Mouse (Mus musculus): ENCODE data around the gene Tmem223. TPM values are rescaled to one million over a fixed set of nuclear protein-coding genes. Genes with fewer than 3 reads are reported as not detected.
"Not testable (repeated sequence)": the region's sequence is repeated elsewhere in the genome, so short reads cannot be mapped to it uniquely, and the experiment has no call there.

The Tmem223 gene
- polyA plus RNA-seq, 1 experiment from 2014 or later, result 199 TPM

- 36% methylated on average over 3 of the region's 3 CpGs for WGBS
- H3K4me3 ChIP-seq, result not testable (repeated sequence)
These were observed 42.3 kb upstream of the Tmem223 start for GRCm38 (mm10) chr19:8728335-8729099.

GRCm38 (mm10) chr19:8734334-8734733, 36.5 kb upstream of the Tmem223 start:
- WGBS, result 75% methylated on average over 3 of the region's 3 CpGs
- Histone ChIP-seq H3K36me3 (peaks cover 16% of the 10 kb centered on the region; the same call in 1 of the 2 replicates), H3K9me3 (no peaks in the 10 kb centered on the region), H3K4me1 (no peaks in the 10 kb centered on the region), H3K27me3 (replicated peaks) (no peaks in the 10 kb centered on the region), H3K27ac (no peak overlapping the region), H3K4me3 (no peak overlapping the region), H3K9ac (no peak overlapping the region), H3K4me2 (replicated peaks) (no peak overlapping the region)
- no peak for ATAC-seq (ENCODE audit: low FRiP score, low read depth)

More at GRCm38 (mm10) chr19:8728335-8729099, 42.3 kb upstream of the Tmem223 start:
- H3K4me2 ChIP-seq (replicated peaks); H3K27me3 ChIP-seq (replicated peaks); H3K9me3 ChIP-seq; H3K9ac ChIP-seq; ATAC-seq (ENCODE audit: low FRiP score, low read depth); H3K27ac ChIP-seq: not testable (repeated sequence)
- Histone ChIP-seq H3K36me3 (peaks cover 23% of the 10 kb centered on the region), H3K4me1 (peaks cover 17% of the 10 kb centered on the region)

- H3K9me3 ChIP-seq, result no peaks in the 10 kb centered on the region
- no peaks in the 10 kb centered on the region for H3K27me3 ChIP-seq (replicated peaks)
- H3K4me2 ChIP-seq (replicated peaks), result peak within 1 kb of the TSS; percentile 98
- H3K27ac ChIP-seq, result no peak within 1 kb of the TSS
- peak within 1 kb of the TSS; percentile 62 for H3K4me3 ChIP-seq
- H3K9ac ChIP-seq, result peak within 1 kb of the TSS; percentile 61
- ATAC-seq (ENCODE audit: low FRiP score, low read depth), result peak; percentile 95
- peaks cover 4% of the 10 kb centered on the region for H3K4me1 ChIP-seq
- peaks cover 28% of the 10 kb centered on the region for H3K36me3 ChIP-seq
- WGBS, result under 1% methylated on average over 32 of the region's 32 CpGs
These were observed 35.2 kb upstream of the Tmem223 start, which contains the start of gene Wdr74 for GRCm38 (mm10) chr19:8735389-8736159. TSS of gene Wdr74 (plus strand) at chr19:8735827.

- Histone ChIP-seq H3K4me1 (peaks cover 9% of the 10 kb centered on the region), H3K4me2 (replicated peaks) (peak overlapping the region; percentile 98), H3K36me3 (peaks cover 30% of the 10 kb centered on the region), H3K27me3 (replicated peaks) (no peaks in the 10 kb centered on the region), H3K9ac (peak overlapping the region; percentile 61), H3K9me3 (no peaks in the 10 kb centered on the region), H3K27ac (no peak overlapping the region), H3K4me3 (peak overlapping the region; percentile 62)
- peak; percentile 38 for ATAC-seq (ENCODE audit: low FRiP score, low read depth)
- WGBS, result 4% methylated on average over 11 of the region's 11 CpGs
These were observed 34.7 kb upstream of the Tmem223 start for GRCm38 (mm10) chr19:8736160-8736467.

- whole genome bisulfite sequencing, result 92% methylated on average over 7 of the region's 7 CpGs
- no peaks in the 10 kb centered on the region for H3K9me3 ChIP-seq
- H3K9ac ChIP-seq, result no peak overlapping the region
These were observed 31.9 kb upstream of the Tmem223 start for GRCm38 (mm10) chr19:8738911-8739310.

GRCm38 (mm10) chr19:8739646-8740045, 31.1 kb upstream of the Tmem223 start:
- Histone ChIP-seq H3K36me3 (peaks cover 43% of the 10 kb centered on the region), H3K9ac (no peak overlapping the region)
- ATAC-seq (ENCODE audit: low FRiP score, low read depth), result no peak

More at GRCm38 (mm10) chr19:8738911-8739310, 31.9 kb upstream of the Tmem223 start:
- Histone ChIP-seq H3K4me1 (peaks cover 19% of the 10 kb centered on the region), H3K27ac (no peak overlapping the region), H3K27me3 (replicated peaks) (no peaks in the 10 kb centered on the region), H3K4me3 (no peak overlapping the region), H3K4me2 (replicated peaks) (no peak overlapping the region), H3K36me3 (peaks cover 39% of the 10 kb centered on the region)
- ATAC-seq (ENCODE audit: low FRiP score, low read depth), result no peak

GRCm38 (mm10) chr19:8740603-8741002, 30.2 kb upstream of the Tmem223 start, which contains the start of gene 1700092M07Rik:
TSS of gene 1700092M07Rik (plus strand) at chr19:8740718.
- Histone ChIP-seq H3K4me1 (peaks cover 19% of the 10 kb centered on the region), H3K9me3 (no peaks in the 10 kb centered on the region), H3K9ac (peak within 1 kb of the TSS; percentile 83), H3K36me3 (peaks cover 49% of the 10 kb centered on the region), H3K27ac (peak within 1 kb of the TSS; percentile 69; the same call in 1 of the 2 replicates), H3K4me3 (peak within 1 kb of the TSS; percentile 76), H3K4me2 (replicated peaks) (peak within 1 kb of the TSS; percentile 89), H3K27me3 (replicated peaks) (no peaks in the 10 kb centered on the region)
- WGBS, result 69% methylated on average over 14 of the region's 14 CpGs
- peak; percentile 37 for ATAC-seq (ENCODE audit: low FRiP score, low read depth)

More at GRCm38 (mm10) chr19:8739646-8740045, 31.1 kb upstream of the Tmem223 start:
- Histone ChIP-seq H3K4me2 (replicated peaks) (no peak overlapping the region), H3K9me3 (no peaks in the 10 kb centered on the region), H3K4me3 (no peak overlapping the region), H3K27ac (no peak overlapping the region), H3K27me3 (replicated peaks) (no peaks in the 10 kb centered on the region), H3K4me1 (peaks cover 19% of the 10 kb centered on the region)
- 95% methylated on average over 6 of the region's 6 CpGs for WGBS

GRCm38 (mm10) chr19:8741243-8741869, 29.4 kb upstream of the Tmem223 start, which contains the start of gene Stx5a:
TSS of gene Stx5a (plus strand) at chr19:8741413.
- peaks cover 19% of the 10 kb centered on the region for H3K4me1 ChIP-seq
- H3K4me2 ChIP-seq (replicated peaks), result peak within 1 kb of the TSS; percentile 89
- peaks cover 57% of the 10 kb centered on the region for H3K36me3 ChIP-seq
- H3K9ac ChIP-seq, result peak within 1 kb of the TSS; percentile 83
- H3K9me3 ChIP-seq, result no peaks in the 10 kb centered on the region
- H3K4me3 ChIP-seq, result peak within 1 kb of the TSS; percentile 76
- WGBS, result under 1% methylated on average over 36 of the region's 36 CpGs
- H3K27me3 ChIP-seq (replicated peaks), result no peaks in the 10 kb centered on the region
- peak; percentile 97 for ATAC-seq (ENCODE audit: low FRiP score, low read depth)
- H3K27ac ChIP-seq, result peak within 1 kb of the TSS; percentile 69; the same call in 1 of the 2 replicates

- Histone ChIP-seq H3K4me1 (peaks cover 19% of the 10 kb centered on the region), H3K27ac (no peak overlapping the region), H3K9me3 (no peaks in the 10 kb centered on the region), H3K36me3 (peaks cover 63% of the 10 kb centered on the region), H3K27me3 (replicated peaks) (no peaks in the 10 kb centered on the region), H3K9ac (peak overlapping the region; percentile 83), H3K4me2 (replicated peaks) (peak overlapping the region; percentile 89), H3K4me3 (peak overlapping the region; percentile 76)
- ATAC-seq (ENCODE audit: low FRiP score, low read depth), result no peak
- whole genome bisulfite sequencing, result 24% methylated on average over 14 of the region's 14 CpGs
These were observed 28.6 kb upstream of the Tmem223 start for GRCm38 (mm10) chr19:8742176-8742575.

GRCm38 (mm10) chr19:8745382-8745781, 25.4 kb upstream of the Tmem223 start:
- no peak for ATAC-seq (ENCODE audit: low FRiP score, low read depth)
- H3K9me3 ChIP-seq, result no peaks in the 10 kb centered on the region
- peaks cover 17% of the 10 kb centered on the region for H3K4me1 ChIP-seq
- no peak overlapping the region for H3K9ac ChIP-seq
- 98% methylated on average over 1 of the region's 1 CpGs for WGBS
- no peak overlapping the region for H3K4me3 ChIP-seq
- H3K36me3 ChIP-seq, result peaks cover 68% of the 10 kb centered on the region
- no peak overlapping the region for H3K4me2 ChIP-seq (replicated peaks)
- no peak overlapping the region for H3K27ac ChIP-seq
- H3K27me3 ChIP-seq (replicated peaks), result no peaks in the 10 kb centered on the region

GRCm38 (mm10) chr19:8747368-8747767, 23.4 kb upstream of the Tmem223 start:
- Histone ChIP-seq H3K4me2 (replicated peaks) (no peak overlapping the region), H3K4me1 (peaks cover 6% of the 10 kb centered on the region), H3K9me3 (no peaks in the 10 kb centered on the region), H3K27ac (no peak overlapping the region), H3K36me3 (peaks cover 82% of the 10 kb centered on the region), H3K9ac (no peak overlapping the region), H3K27me3 (replicated peaks) (no peaks in the 10 kb centered on the region), H3K4me3 (no peak overlapping the region)
- 71% methylated on average over 2 of the region's 2 CpGs for WGBS
- ATAC-seq (ENCODE audit: low FRiP score, low read depth), result no peak

GRCm38 (mm10) chr19:8755652-8756051, 15.1 kb upstream of the Tmem223 start:
- 78% methylated on average over 3 of the region's 3 CpGs for whole genome bisulfite sequencing
- Histone ChIP-seq H3K4me2 (replicated peaks) (peak overlapping the region; percentile 77), H3K4me1 (peaks cover 19% of the 10 kb centered on the region), H3K27me3 (replicated peaks) (no peaks in the 10 kb centered on the region), H3K9ac (no peak overlapping the region), H3K9me3 (no peaks in the 10 kb centered on the region), H3K36me3 (peaks cover 41% of the 10 kb centered on the region), H3K27ac (no peak overlapping the region), H3K4me3 (no peak overlapping the region)
- ATAC-seq (ENCODE audit: low FRiP score, low read depth), result no peak

Data from neural tube, embryonic 12.5 days (tissue).